Mouse (Mus musculus): ENCODE results near the gene Irf2bp1. TPM values are rescaled to one million over a fixed set of nuclear protein-coding genes. Genes with fewer than 3 reads are reported as not detected.

The Irf2bp1 gene
- polyA plus RNA-seq, 1 experiment from 2014 or later, result 11.7 TPM

DNA sequence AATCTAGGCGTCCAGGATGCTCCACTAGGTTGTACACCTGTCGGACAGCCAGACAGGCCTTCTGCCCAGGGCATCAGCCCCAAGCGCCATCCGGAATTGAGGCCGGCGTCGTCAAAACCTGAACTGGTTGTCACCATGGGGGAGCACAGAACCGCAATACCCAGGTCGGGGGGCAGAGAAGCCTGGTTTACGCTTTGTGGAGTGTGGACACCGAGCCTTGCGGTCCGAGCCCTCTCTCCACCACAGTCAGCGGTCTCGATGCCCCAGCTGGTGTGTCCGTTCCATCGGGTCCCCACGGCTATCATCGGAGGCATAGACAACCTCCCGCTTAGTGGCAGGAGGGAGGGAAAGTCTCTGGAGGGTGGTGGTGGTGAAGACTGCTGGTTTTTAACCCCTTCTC, 41.0 kb upstream of the Irf2bp1 start:
- no peak overlapping the region for H3K4me2 ChIP-seq (replicated peaks; ENCODE audit: low read depth, low read length)
- H3K27me3 ChIP-seq (replicated peaks; ENCODE audit: insufficient read depth, low read length), result peaks cover 21% of the 10 kb centered on the region; the same call in 1 of the 2 replicates
- H3K9me3 ChIP-seq (ENCODE audit: low read length), result no peaks in the 10 kb centered on the region
- no peak overlapping the region for H3K9ac ChIP-seq (replicated peaks; ENCODE audit: low read depth)
- H3K4me1 ChIP-seq (ENCODE audit: insufficient read depth, low read depth, low read length), result no peaks in the 10 kb centered on the region
- no peak for ATAC-seq
- no peaks in the 10 kb centered on the region for H3K36me3 ChIP-seq (ENCODE audit: insufficient read depth, low read length)
- H3K27ac ChIP-seq (ENCODE audit: low read length), result no peak overlapping the region
- DNase-seq (ENCODE audit: low spot score), result no peak
- no peak overlapping the region for H3K4me3 ChIP-seq (ENCODE audit: low read depth, low read length)
- 6% methylated on average over 19 of the region's 20 CpGs for WGBS
- no peak for TF ChIP-seq CTCF (IDR thresholded peaks at IDR 0.05)
- no peak for TF ChIP-seq EP300 (IDR thresholded peaks at IDR 0.05)

DNA sequence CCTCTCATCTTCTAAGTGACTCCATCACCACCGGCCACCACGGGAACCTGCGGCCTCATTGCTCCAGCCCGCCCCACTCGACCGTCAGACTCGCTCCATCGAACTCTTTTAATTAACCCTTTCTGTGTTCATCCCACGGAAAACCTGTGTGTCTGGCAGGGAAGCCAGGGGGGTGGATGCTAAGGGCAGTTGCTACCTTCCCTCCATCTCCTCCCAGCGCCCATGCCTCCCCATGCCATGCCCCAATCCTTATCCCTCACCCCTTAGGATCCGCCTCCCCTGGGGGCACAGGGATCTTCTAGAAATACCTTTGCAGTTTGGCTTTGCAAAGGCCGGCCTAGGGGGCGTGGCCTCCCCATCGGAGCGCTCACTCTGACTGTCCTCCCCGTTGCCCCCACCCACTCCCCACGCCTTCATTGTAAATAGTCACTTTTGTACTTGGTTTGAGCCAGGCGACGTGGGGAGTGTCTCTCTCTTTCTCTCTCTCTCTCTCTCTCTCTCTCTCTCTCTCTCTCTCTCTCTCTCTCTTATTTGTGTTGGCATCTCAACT, 40.5 kb upstream of the Irf2bp1 start:
- 2% methylated on average over 19 of the region's 19 CpGs for WGBS
- Histone ChIP-seq H3K27ac (ENCODE audit: low read length) (no peak overlapping the region), H3K9me3 (ENCODE audit: low read length) (no peaks in the 10 kb centered on the region), H3K4me1 (ENCODE audit: insufficient read depth, low read depth, low read length) (no peaks in the 10 kb centered on the region), H3K4me2 (replicated peaks; ENCODE audit: low read depth, low read length) (no peak overlapping the region), H3K27me3 (replicated peaks; ENCODE audit: insufficient read depth, low read length) (peaks cover 21% of the 10 kb centered on the region; the same call in 1 of the 2 replicates), H3K9ac (replicated peaks; ENCODE audit: low read depth) (no peak overlapping the region), H3K4me3 (ENCODE audit: low read depth, low read length) (no peak overlapping the region), H3K36me3 (ENCODE audit: insufficient read depth, low read length) (no peaks in the 10 kb centered on the region)
- peak; percentile 12 for DNase-seq (ENCODE audit: low spot score)
- no peak for TF ChIP-seq CTCF (IDR thresholded peaks at IDR 0.05)
- TF ChIP-seq EP300 (IDR thresholded peaks at IDR 0.05), result no peak
- ATAC-seq, result no peak

DNA sequence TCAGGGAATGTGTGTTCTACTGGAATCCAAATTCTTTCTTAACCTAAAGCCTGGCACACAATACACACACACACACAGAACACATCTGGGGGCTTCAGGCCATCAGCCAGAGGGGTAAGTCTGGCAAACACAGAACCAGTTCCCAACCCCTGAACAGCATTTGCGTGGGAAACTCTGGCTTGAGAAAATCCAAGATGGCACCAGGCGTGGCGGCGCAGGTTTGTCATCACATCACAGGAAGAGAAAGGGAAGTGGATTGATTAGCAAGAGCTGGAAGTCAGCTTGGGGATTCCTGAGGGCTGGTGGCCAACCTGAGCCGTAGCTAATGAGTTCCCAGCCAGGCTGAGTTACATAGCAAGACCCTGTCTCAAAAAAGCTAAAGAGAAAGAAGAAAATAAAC, 38.5 kb upstream of the Irf2bp1 start:
- TF ChIP-seq EP300 (IDR thresholded peaks at IDR 0.05) (no peak), CTCF (IDR thresholded peaks at IDR 0.05) (no peak)
- Histone ChIP-seq H3K9me3 (ENCODE audit: low read length) (no peaks in the 10 kb centered on the region), H3K27ac (ENCODE audit: low read length) (no peak overlapping the region), H3K4me1 (ENCODE audit: insufficient read depth, low read depth, low read length) (no peaks in the 10 kb centered on the region), H3K4me2 (replicated peaks; ENCODE audit: low read depth, low read length) (no peak overlapping the region), H3K27me3 (replicated peaks; ENCODE audit: insufficient read depth, low read length) (peaks cover 21% of the 10 kb centered on the region; the same call in 1 of the 2 replicates), H3K9ac (replicated peaks; ENCODE audit: low read depth) (no peak overlapping the region), H3K36me3 (ENCODE audit: insufficient read depth, low read length) (no peaks in the 10 kb centered on the region), H3K4me3 (ENCODE audit: low read depth, low read length) (no peak overlapping the region)
- no peak for DNase-seq (ENCODE audit: low spot score)
- WGBS, result 70% methylated on average over 5 of the region's 5 CpGs
- ATAC-seq, result no peak

DNA sequence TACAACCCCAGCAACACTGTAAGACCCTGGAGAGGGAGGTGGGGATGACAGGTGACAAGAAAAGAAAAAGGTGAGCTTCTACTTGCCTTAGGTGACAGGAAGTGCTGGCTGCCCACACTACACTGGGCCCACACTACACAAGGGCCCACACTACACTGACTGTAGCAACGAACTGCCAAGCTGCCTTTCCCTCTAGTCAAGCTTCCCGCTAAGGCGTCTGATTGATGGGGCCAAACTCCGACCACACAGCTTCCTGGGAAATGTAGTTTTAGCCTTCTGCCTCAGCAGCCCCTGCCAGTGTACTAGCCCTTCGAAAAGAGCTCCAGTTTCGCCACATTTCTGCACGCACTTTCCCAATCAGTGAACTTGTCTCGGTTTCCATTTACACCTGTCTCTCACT, 36.2 kb upstream of the Irf2bp1 start:
- 6% methylated on average over 8 of the region's 8 CpGs for WGBS
- Histone ChIP-seq H3K4me1 (ENCODE audit: insufficient read depth, low read depth, low read length) (no peaks in the 10 kb centered on the region), H3K4me3 (ENCODE audit: low read depth, low read length) (no peak overlapping the region), H3K9ac (replicated peaks; ENCODE audit: low read depth) (no peak overlapping the region), H3K36me3 (ENCODE audit: insufficient read depth, low read length) (no peaks in the 10 kb centered on the region), H3K27me3 (replicated peaks; ENCODE audit: insufficient read depth, low read length) (peaks cover 15% of the 10 kb centered on the region; the same call in 1 of the 2 replicates), H3K27ac (ENCODE audit: low read length) (no peak overlapping the region), H3K9me3 (ENCODE audit: low read length) (no peaks in the 10 kb centered on the region), H3K4me2 (replicated peaks; ENCODE audit: low read depth, low read length) (no peak overlapping the region)
- DNase-seq (ENCODE audit: low spot score), result no peak
- peak; percentile 38; the same call in 1 of the 2 replicates for ATAC-seq
- no peak for TF ChIP-seq EP300 (IDR thresholded peaks at IDR 0.05)
- TF ChIP-seq CTCF (IDR thresholded peaks at IDR 0.05), result no peak

DNA sequence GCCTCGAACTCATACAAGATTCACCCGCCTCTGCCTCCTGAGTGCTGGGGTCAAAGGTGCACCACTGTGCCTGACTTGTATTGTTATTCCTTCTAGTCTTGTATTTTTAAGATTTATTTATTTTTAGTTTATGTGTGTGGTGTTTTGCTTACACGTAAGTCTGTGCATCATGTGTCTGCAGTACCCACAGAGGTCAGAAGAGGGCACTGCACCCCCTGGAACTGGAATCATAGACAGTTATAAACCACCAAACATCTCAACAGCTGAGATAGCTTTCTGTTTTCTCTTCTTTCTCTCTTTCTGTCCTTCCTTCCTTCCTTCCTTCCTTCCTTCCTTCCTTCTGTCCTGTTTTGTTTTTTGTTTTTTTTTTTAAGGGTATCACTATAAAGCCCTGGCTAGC, 32.9 kb upstream of the Irf2bp1 start:
- H3K4me3 ChIP-seq (ENCODE audit: low read depth, low read length), result no peak overlapping the region
- no peaks in the 10 kb centered on the region for H3K9me3 ChIP-seq (ENCODE audit: low read length)
- H3K4me1 ChIP-seq (ENCODE audit: insufficient read depth, low read depth, low read length), result no peaks in the 10 kb centered on the region
- 86% methylated on average over 3 of the region's 3 CpGs for WGBS
- H3K36me3 ChIP-seq (ENCODE audit: insufficient read depth, low read length), result no peaks in the 10 kb centered on the region
- no peak overlapping the region for H3K4me2 ChIP-seq (replicated peaks; ENCODE audit: low read depth, low read length)
- no peaks in the 10 kb centered on the region for H3K27me3 ChIP-seq (replicated peaks; ENCODE audit: insufficient read depth, low read length)
- no peak overlapping the region for H3K27ac ChIP-seq (ENCODE audit: low read length)
- ATAC-seq (no peak), DNase-seq (ENCODE audit: low spot score) (no peak)
- H3K9ac ChIP-seq (replicated peaks; ENCODE audit: low read depth), result no peak overlapping the region
- no peak for TF ChIP-seq EP300 (IDR thresholded peaks at IDR 0.05)
- TF ChIP-seq CTCF (IDR thresholded peaks at IDR 0.05), result peak; percentile 41

DNA sequence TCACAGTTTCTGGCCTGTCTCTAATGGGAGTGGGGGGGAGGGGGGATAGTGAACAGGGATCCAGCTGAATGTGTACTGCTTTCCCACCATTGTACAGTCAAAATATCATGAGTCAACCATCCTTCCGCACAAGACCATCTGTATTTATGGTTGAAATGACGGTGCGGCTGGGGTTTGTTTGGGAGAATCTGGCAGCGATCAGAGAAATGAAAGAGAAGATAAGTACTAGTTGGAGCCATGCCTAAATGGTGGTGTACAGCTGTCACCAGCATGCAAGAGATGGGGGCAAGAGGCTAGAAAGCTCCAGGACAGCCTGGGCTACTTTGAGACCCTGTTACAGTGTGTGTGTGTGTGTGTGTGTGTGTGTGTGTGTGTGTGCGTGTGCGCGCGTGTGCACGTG, 25.5 kb upstream of the Irf2bp1 start:
- Histone ChIP-seq H3K4me1 (ENCODE audit: insufficient read depth, low read depth, low read length) (no peaks in the 10 kb centered on the region), H3K27me3 (replicated peaks; ENCODE audit: insufficient read depth, low read length) (no peaks in the 10 kb centered on the region), H3K9me3 (ENCODE audit: low read length) (no peaks in the 10 kb centered on the region), H3K36me3 (ENCODE audit: insufficient read depth, low read length) (no peaks in the 10 kb centered on the region), H3K27ac (ENCODE audit: low read length) (no peak overlapping the region), H3K9ac (replicated peaks; ENCODE audit: low read depth) (no peak overlapping the region), H3K4me3 (ENCODE audit: low read depth, low read length) (no peak overlapping the region), H3K4me2 (replicated peaks; ENCODE audit: low read depth, low read length) (no peak overlapping the region)
- ATAC-seq (no peak), DNase-seq (ENCODE audit: low spot score) (no peak)
- TF ChIP-seq EP300 (IDR thresholded peaks at IDR 0.05) (no peak), CTCF (IDR thresholded peaks at IDR 0.05) (no peak)
- WGBS, result 66% methylated on average over 9 of the region's 9 CpGs

DNA sequence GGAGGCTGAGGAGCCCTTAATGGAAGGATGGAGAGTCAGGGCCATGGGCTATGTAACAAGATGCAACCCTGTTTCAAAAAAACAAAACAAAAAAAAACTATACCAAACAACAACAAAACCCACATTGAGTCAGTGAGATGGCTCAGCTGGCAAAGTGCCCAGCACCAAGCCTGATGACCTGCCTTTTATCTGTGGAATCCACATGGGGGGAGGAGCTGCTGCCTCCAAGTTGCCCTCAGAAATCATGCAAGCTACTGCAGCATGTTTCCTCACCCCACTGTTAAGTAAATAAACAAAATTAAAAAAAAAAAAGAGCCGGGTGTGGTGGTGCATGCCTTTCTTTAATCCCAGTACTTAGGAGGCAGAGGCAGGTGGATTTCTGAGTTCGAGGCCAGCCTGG, 17.3 kb upstream of the Irf2bp1 start:
- Histone ChIP-seq H3K27ac (ENCODE audit: low read length) (no peak overlapping the region), H3K9me3 (ENCODE audit: low read length) (no peaks in the 10 kb centered on the region), H3K4me1 (ENCODE audit: insufficient read depth, low read depth, low read length) (peaks cover 7% of the 10 kb centered on the region; the same call in 1 of the 2 replicates), H3K27me3 (replicated peaks; ENCODE audit: insufficient read depth, low read length) (no peaks in the 10 kb centered on the region), H3K9ac (replicated peaks; ENCODE audit: low read depth) (no peak overlapping the region), H3K4me2 (replicated peaks; ENCODE audit: low read depth, low read length) (no peak overlapping the region), H3K4me3 (ENCODE audit: low read depth, low read length) (no peak overlapping the region), H3K36me3 (ENCODE audit: insufficient read depth, low read length) (no peaks in the 10 kb centered on the region)
- no peak for TF ChIP-seq CTCF (IDR thresholded peaks at IDR 0.05)
- DNase-seq (ENCODE audit: low spot score) (no peak), ATAC-seq (no peak)
- 50% methylated on average over 2 of the region's 2 CpGs for WGBS
